Mouse (Mus musculus): ENCODE measurements around the gene Tmod3. TPM values are rescaled to one million over a fixed set of nuclear protein-coding genes. Genes with fewer than 3 reads are reported as not detected.

Gene Tmod3
- total and polyA plus RNA-seq, 3 experiments, result 11.3 to 136 (median 123) TPM

DNA sequence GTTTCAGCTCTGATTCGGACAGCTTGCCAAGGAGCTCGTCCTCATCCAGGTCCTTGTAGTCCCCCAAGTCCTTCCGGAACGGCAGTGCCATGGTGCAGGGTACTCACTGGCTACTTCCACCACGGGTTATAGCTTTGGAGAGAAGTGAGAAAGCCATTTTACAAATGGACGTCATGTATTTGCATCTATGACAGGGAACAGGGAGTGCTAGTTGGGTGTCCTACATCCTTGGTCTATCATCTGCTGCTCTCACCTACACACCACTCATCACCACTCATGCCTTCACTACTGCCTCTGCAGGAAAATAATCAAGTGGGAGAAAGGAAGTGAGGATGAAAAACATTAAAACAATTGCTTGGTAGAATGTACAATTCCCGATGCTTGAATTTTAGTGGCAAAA lies 27.0 kb downstream of the Tmod3 start:
- ATAC-seq (ENCODE audit: extremely low read depth, insufficient number of reproducible peaks, low FRiP score, poor library complexity, severe bottlenecking) (no peak), DNase-seq (ENCODE audit: low spot score) (no peak)
- TF ChIP-seq GATA1 (IDR thresholded peaks at IDR 0.05; ENCODE audit: borderline replicate concordance, low read length) (no peak), TAL1 (conservative IDR thresholded peaks at IDR 0.05; ENCODE audit: low read depth, low read length) (no peak), CTCF (IDR thresholded peaks at IDR 0.05; ENCODE audit: low read depth, low read length) (no peak), GATA2 (IDR thresholded peaks at IDR 0.05; ENCODE audit: borderline replicate concordance, low read depth, low read length) (no peak), POLR2AphosphoS5 (IDR thresholded peaks at IDR 0.05; ENCODE audit: insufficient replicate concordance, low read depth, low read length) (no peak)
- H3K4me3 ChIP-seq (ENCODE audit: low read depth, low read length), result no peak overlapping the region
- H3K9me3 ChIP-seq (replicated peaks), result no peaks in the 10 kb centered on the region
- peaks cover 54% of the 10 kb centered on the region for H3K36me3 ChIP-seq (replicated peaks)
- H3K4me1 ChIP-seq (ENCODE audit: insufficient read depth, low read depth, low read length), result peaks cover 16% of the 10 kb centered on the region
- no peaks in the 10 kb centered on the region for H3K27me3 ChIP-seq (ENCODE audit: insufficient read depth, low read length)

DNA sequence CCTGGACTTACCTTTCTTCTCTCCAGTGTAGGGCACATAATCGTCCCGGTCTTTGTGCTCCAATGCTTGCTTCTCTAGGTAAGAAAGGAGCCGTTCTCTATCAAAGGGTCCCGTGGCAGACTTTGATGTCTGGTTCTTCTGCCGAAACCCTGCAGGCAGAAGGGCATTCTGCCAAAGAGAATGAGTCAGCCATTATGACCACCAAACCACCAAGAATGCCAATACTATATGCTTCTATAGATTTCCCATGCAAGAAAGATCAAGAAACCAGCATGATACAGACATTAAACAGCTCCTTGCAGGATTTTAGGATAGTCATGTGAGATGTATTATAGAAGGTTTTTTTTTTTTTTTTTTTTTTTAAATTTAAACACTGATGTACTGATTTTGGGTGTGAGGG lies 30.1 kb downstream of the Tmod3 start:
- Histone ChIP-seq H3K9me3 (replicated peaks) (no peaks in the 10 kb centered on the region), H3K4me1 (ENCODE audit: insufficient read depth, low read depth, low read length) (peaks cover 15% of the 10 kb centered on the region), H3K36me3 (replicated peaks) (peaks cover 50% of the 10 kb centered on the region), H3K27me3 (ENCODE audit: insufficient read depth, low read length) (no peaks in the 10 kb centered on the region), H3K4me3 (ENCODE audit: low read depth, low read length) (no peak overlapping the region)
- ATAC-seq (ENCODE audit: extremely low read depth, insufficient number of reproducible peaks, low FRiP score, poor library complexity, severe bottlenecking) (no peak), DNase-seq (ENCODE audit: low spot score) (no peak)
- TF ChIP-seq GATA2 (IDR thresholded peaks at IDR 0.05; ENCODE audit: borderline replicate concordance, low read depth, low read length), result no peak
- no peak for TF ChIP-seq CTCF (IDR thresholded peaks at IDR 0.05; ENCODE audit: low read depth, low read length)
- no peak for TF ChIP-seq TAL1 (conservative IDR thresholded peaks at IDR 0.05; ENCODE audit: low read depth, low read length)
- TF ChIP-seq GATA1 (IDR thresholded peaks at IDR 0.05; ENCODE audit: borderline replicate concordance, low read length), result no peak
- TF ChIP-seq POLR2AphosphoS5 (IDR thresholded peaks at IDR 0.05; ENCODE audit: insufficient replicate concordance, low read depth, low read length), result no peak

DNA sequence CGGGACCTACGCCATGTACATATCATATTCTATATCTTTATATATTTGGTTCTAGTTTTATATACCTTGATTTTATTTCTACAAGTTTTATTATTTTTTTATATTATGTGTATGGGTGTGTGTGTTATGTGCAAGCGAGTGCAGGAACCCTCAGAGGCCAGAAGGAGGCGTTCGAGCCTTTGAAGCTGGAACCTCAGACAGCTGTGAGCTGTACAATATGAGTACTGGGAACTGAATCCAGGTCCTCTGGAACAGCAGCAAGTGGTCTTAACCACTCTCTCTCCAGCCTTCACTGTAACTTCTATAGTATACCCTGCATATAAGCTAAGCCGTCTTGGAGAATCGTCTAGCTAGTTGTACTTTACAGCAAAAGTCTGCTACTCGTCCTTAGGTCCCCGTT lies 31.4 kb downstream of the Tmod3 start:
- peaks cover 50% of the 10 kb centered on the region for H3K36me3 ChIP-seq (replicated peaks)
- TF ChIP-seq GATA1 (IDR thresholded peaks at IDR 0.05; ENCODE audit: borderline replicate concordance, low read length) (no peak), CTCF (IDR thresholded peaks at IDR 0.05; ENCODE audit: low read depth, low read length) (no peak), POLR2AphosphoS5 (IDR thresholded peaks at IDR 0.05; ENCODE audit: insufficient replicate concordance, low read depth, low read length) (no peak), TAL1 (conservative IDR thresholded peaks at IDR 0.05; ENCODE audit: low read depth, low read length) (no peak), GATA2 (IDR thresholded peaks at IDR 0.05; ENCODE audit: borderline replicate concordance, low read depth, low read length) (no peak)
- no peak for ATAC-seq (ENCODE audit: extremely low read depth, insufficient number of reproducible peaks, low FRiP score, poor library complexity, severe bottlenecking)

GRCm38 (mm10) chr9:75527368-75528059 lies 31.9 kb downstream of the Tmod3 start:
- ATAC-seq (ENCODE audit: extremely low read depth, insufficient number of reproducible peaks, low FRiP score, poor library complexity, severe bottlenecking), result peak; percentile 83

More for the DNA sequence above, 31.4 kb downstream of the Tmod3 start:
- H3K9me3 ChIP-seq (replicated peaks), result no peaks in the 10 kb centered on the region
- peaks cover 15% of the 10 kb centered on the region for H3K4me1 ChIP-seq (ENCODE audit: insufficient read depth, low read depth, low read length)
- H3K27me3 ChIP-seq (ENCODE audit: insufficient read depth, low read length), result no peaks in the 10 kb centered on the region
- no peak for DNase-seq (ENCODE audit: low spot score)
- no peak overlapping the region for H3K4me3 ChIP-seq (ENCODE audit: low read depth, low read length)

DNA sequence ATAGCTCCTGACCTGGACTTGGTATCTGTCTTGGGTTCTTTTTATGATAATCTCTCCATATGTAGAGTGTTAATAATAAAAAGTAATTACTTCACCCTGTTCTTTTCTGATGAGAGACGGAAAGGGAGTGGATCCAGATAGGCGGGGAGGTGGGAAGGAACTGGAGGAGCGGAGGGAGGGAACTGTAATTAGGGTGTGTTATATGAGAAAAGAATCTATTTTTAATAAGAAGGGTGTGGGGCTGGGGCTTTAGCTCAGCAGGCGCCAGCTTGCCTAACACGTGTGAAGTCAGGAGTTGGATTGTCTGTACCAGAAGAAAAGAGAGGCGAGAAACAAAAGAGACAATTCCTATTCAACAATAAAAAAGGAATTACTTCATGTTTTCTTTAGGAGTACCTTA lies 35.8 kb downstream of the Tmod3 start:
- Histone ChIP-seq H3K27me3 (ENCODE audit: insufficient read depth, low read length) (no peaks in the 10 kb centered on the region), H3K4me1 (ENCODE audit: insufficient read depth, low read depth, low read length) (peaks cover 8% of the 10 kb centered on the region), H3K9me3 (replicated peaks) (no peaks in the 10 kb centered on the region), H3K36me3 (replicated peaks) (peaks cover 41% of the 10 kb centered on the region), H3K4me3 (ENCODE audit: low read depth, low read length) (no peak overlapping the region)
- TF ChIP-seq GATA1 (IDR thresholded peaks at IDR 0.05; ENCODE audit: borderline replicate concordance, low read length) (no peak), TAL1 (conservative IDR thresholded peaks at IDR 0.05; ENCODE audit: low read depth, low read length) (no peak), POLR2AphosphoS5 (IDR thresholded peaks at IDR 0.05; ENCODE audit: insufficient replicate concordance, low read depth, low read length) (no peak), CTCF (IDR thresholded peaks at IDR 0.05; ENCODE audit: low read depth, low read length) (no peak), GATA2 (IDR thresholded peaks at IDR 0.05; ENCODE audit: borderline replicate concordance, low read depth, low read length) (no peak)
- DNase-seq (ENCODE audit: low spot score) (no peak), ATAC-seq (ENCODE audit: extremely low read depth, insufficient number of reproducible peaks, low FRiP score, poor library complexity, severe bottlenecking) (no peak)

More at GRCm38 (mm10) chr9:75527368-75528059, 31.9 kb downstream of the Tmod3 start:
- H3K9me3 ChIP-seq (replicated peaks), result no peaks in the 10 kb centered on the region
- H3K27me3 ChIP-seq (ENCODE audit: insufficient read depth, low read length), result no peaks in the 10 kb centered on the region
- DNase-seq (ENCODE audit: low spot score), result peak; percentile 9
- peaks cover 15% of the 10 kb centered on the region for H3K4me1 ChIP-seq (ENCODE audit: insufficient read depth, low read depth, low read length)
- peaks cover 49% of the 10 kb centered on the region for H3K36me3 ChIP-seq (replicated peaks)
- TF ChIP-seq GATA2 (IDR thresholded peaks at IDR 0.05; ENCODE audit: borderline replicate concordance, low read depth, low read length) (no peak), CTCF (IDR thresholded peaks at IDR 0.05; ENCODE audit: low read depth, low read length) (no peak), TAL1 (conservative IDR thresholded peaks at IDR 0.05; ENCODE audit: low read depth, low read length) (no peak; the same call in 1 of the 2 replicates)
- H3K4me3 ChIP-seq (ENCODE audit: low read depth, low read length), result no peak overlapping the region

DNA sequence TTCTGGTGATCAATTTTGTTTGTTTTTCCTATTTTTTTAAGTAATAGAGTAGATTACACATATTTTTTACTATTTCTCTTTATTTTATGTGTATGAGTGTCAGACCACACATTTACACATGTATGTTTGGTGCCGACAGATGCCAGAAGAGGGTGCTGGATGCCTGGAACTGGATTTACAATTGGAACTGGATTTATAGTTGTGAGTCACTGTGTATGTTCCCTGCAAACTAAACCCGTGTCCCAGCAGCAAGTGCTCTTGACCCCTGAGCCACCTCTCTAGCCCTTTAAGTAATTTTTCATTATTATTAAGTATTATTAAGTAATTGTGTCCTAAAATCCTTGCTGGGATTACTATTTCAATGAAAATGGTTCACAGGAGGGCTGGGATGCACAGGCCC lies 37.2 kb downstream of the Tmod3 start:
- peaks cover under 1% of the 10 kb centered on the region; the same call in 1 of the 2 replicates for H3K4me1 ChIP-seq (ENCODE audit: insufficient read depth, low read depth, low read length)
- ATAC-seq (ENCODE audit: extremely low read depth, insufficient number of reproducible peaks, low FRiP score, poor library complexity, severe bottlenecking) (no peak), DNase-seq (ENCODE audit: low spot score) (no peak)
- peaks cover 41% of the 10 kb centered on the region for H3K36me3 ChIP-seq (replicated peaks)
- no peaks in the 10 kb centered on the region for H3K9me3 ChIP-seq (replicated peaks)
- TF ChIP-seq CTCF (IDR thresholded peaks at IDR 0.05; ENCODE audit: low read depth, low read length), result no peak
- no peak for TF ChIP-seq GATA2 (IDR thresholded peaks at IDR 0.05; ENCODE audit: borderline replicate concordance, low read depth, low read length)
- TF ChIP-seq TAL1 (conservative IDR thresholded peaks at IDR 0.05; ENCODE audit: low read depth, low read length), result no peak
- no peak for TF ChIP-seq GATA1 (IDR thresholded peaks at IDR 0.05; ENCODE audit: borderline replicate concordance, low read length)
- no peak for TF ChIP-seq POLR2AphosphoS5 (IDR thresholded peaks at IDR 0.05; ENCODE audit: insufficient replicate concordance, low read depth, low read length)
- no peak overlapping the region for H3K4me3 ChIP-seq (ENCODE audit: low read depth, low read length)
- no peaks in the 10 kb centered on the region for H3K27me3 ChIP-seq (ENCODE audit: insufficient read depth, low read length)

Data from G1E (cell line).